Mouse (Mus musculus): Measurements from ENCODE around the gene Ndufs8. TPM values are rescaled to one million over a fixed set of nuclear protein-coding genes. Genes with fewer than 3 reads are reported as not detected.
"Not testable (repeated sequence)": the region's sequence is repeated elsewhere in the genome, so short reads cannot be mapped to it uniquely, and the experiment has no call there.

Gene Ndufs8
- 100 to 1,000 TPM; 141 to 148 TPM for total RNA-seq (2021)
- long read RNA-seq, experiment 1, transcript Ndufs8-205 (7 exons, 780 nt) = major isoform, 67 of 103 reads
- long read RNA-seq, experiment 1, transcript Ndufs8-201 (7 exons, 983 nt) = minor isoform, 19 of 103 reads
- long read RNA-seq, experiment 1, partial matches to known transcripts = 7 of 103 reads
- long read RNA-seq, experiment 1, other reads (novel, unspliced or antisense) = 6 of 103 reads
- long read RNA-seq, experiment 2, transcript Ndufs8-201 (7 exons, 983 nt) = minor isoform, 15 of 119 reads
- long read RNA-seq, experiment 2, transcript Ndufs8-205 (7 exons, 780 nt) = major isoform, 89 of 119 reads
- long read RNA-seq, experiment 2, partial matches to known transcripts = 8 of 119 reads
- long read RNA-seq, experiment 2, other reads (novel, unspliced or antisense) = 3 of 119 reads

DNA sequence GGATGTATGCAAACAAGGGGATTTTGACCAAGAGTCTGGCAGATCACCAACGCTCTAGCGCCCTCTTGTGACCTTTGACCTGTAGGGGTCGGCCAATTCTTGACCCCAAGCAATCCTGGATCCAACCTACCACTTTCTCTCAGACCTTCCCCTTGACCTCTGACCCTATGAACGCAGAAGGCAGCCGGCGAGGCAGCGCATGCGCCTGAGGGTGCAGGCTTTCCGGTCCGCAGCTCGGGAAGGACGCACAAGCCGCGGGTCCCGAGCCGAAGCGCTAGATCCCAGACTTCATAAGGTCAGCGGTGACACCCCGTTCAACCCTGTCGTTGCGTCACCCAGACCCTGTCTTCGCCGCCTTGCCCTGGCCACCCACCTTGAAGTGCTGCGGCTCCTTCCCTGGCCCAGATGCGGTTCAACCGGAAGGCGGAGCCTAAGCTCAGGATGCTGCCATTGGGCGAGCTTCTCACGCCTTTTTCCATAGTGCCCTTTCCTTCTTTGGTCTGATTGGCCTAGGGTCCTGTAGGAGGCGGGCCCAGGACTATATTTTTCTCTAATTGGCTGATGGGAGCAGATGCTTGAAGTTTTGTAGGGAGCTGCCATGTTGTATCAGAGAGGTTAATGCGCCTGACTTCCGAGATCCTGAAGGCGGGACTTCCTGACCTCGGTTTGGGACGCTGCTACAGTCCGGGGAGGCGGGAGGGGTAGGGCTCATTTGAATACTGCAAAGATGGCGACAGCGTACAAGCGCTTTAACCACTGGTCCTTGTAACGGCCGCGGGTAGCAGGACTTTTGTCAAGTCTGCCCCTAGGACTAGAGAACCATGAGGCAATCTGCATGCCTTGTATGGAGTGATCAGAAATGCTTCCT, at the start of gene Ndufs8:
Gene Ndufs8 (minus strand): TSS at position 438 of the 868 bp plus-strand sequence.
- DNase-seq (ENCODE audit: low spot score in 2 of 2) = peak; percentile 83 to 89

DNA sequence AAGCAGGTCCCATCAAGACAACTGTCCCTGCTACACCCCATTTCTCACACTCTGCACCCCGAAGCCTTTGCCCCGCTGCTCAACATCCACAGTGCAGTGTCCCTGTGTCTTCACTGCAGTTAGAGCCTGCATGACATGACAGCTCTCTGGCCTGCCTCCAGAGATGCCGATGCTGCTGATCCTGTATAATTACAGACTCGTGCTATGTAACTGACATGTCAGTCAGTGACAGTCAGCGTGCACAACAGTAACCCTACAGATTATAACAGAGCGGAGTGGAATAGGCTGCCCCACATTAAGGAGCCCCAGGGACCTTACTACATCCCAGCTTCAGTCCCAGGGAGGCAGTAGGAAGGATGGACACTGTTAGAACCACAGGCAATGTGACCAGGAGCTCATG, 49.2 kb upstream of the Ndufs8 start:
- DNase-seq (ENCODE audit: low spot score in 2 of 2) = not testable (repeated sequence)

DNA sequence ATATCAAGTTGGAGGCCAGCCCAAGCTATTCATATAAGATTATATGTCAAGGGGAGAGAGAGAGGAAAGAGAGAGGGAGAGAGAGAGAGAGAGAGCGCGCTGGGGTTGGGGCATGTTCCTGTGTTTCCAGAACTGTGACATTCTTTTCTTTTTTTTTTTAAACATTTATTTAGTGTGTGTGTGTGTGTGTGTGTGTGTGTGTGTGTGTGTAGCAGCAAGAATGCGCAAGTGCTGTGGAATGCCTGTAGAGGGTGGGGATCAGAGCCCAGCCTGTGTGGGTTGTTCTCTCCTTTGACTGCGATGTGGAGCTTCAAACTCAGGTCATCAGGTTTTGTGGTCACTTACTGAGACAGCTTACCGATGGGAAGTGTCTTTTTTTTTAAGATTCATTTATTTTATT, 47.6 kb upstream of the Ndufs8 start:
- no peak for DNase-seq (ENCODE audit: low spot score in 2 of 2)

DNA sequence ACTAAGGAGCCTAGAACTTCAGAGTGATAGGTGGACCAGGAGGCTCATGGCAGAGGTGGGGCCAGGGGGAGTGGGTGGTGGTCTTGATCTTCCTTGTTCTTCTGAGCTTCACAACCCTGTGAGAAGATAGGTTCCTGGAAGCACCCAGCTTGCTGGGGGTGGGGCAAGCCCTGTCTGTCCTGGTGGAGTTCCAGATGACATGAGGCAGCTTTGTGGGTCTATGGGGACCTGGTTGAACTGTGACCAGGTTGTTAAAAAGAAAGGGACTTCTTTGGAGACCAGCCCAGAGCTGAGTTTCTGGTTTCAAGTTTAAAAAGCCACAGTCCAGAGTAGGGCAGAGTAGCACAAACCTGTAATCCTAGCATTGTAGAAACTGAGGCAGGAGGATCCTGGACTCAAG, 46.5 kb upstream of the Ndufs8 start:
- no peak for DNase-seq (ENCODE audit: low spot score in 2 of 2)

DNA sequence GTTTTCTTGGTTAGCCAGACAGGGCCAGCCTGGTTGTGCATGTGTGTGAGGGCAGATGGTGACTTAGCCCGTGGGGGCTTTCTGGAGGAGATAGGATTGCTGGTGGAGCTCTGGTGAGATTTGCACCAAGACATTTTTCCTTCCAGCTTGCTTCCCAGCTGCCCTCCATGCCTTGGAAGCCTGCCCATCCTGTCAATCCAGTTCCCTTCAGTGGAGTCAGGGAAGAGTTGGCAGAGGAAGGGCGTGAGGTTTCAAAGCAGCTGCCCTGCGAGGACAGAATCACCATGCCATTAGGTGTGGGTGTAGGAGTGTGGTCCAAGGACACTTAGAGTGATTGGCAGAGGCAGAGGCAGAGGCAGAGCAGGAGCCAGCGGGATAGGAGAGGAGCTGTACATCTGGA, 45.9 kb upstream of the Ndufs8 start, which contains the start of gene Aldh3b3:
Gene Aldh3b3 (plus strand): TSS at position 176 of the 400 bp plus-strand sequence.
- DNase-seq (ENCODE audit: low spot score in 2 of 2) = no peak

DNA sequence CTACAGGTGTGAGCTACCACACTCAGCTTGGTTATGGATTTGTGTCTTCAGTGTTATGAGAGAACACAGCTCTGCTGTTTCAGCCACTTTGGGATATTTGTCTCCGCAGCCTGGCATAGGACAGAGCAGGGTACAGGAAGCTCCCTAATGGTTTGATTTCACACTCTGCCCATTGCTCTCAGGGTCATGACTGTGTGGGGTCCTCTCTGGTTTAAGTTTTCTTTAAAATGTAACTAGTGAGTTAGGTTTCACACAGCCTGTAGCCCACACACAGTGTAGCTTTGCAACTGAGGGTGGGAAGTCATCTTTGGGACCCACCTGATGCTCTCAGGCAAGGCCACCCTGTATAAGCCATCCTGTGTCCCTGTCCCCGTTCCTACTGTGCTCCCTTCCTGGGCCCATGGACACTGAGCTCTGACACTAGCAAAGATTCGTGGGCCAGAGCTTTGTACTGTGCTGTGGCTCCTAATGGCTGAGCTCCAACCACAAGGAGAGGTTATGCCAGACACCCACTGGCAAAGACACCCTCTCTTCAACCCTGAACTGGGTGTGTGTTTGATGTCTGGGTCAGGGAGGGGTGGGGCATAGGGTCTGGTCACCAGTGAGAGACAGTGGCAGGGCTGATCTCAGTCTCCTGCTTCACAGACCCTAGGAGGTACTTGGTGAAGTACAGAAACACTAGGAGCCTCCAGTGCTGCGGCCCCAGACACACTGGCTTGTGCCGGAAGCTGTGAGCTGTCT, 44.9 kb upstream of the Ndufs8 start:
- DNase-seq (ENCODE audit: low spot score in 2 of 2) = not testable (repeated sequence)

DNA sequence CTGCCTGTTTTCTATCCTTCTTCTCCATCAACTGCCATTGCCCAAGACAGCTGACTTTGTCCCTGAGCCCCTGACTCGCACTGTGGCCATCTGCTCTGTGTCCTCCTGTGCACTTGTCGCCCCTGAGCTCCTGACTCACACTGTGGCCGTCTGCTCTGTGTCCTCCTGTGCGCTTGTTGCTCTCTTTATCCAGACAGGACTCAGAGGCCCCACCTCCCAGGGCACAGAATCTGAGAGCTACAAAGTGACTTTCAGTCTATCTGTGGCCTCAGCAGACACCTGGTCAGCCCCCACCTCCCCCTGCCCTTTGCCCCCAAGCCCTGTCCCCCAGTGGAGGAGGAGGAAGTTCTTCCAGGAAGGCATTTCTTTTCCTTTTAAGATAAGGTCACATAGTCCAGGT, 43.2 kb upstream of the Ndufs8 start:
- DNase-seq (ENCODE audit: low spot score in 2 of 2) = no peak

DNA sequence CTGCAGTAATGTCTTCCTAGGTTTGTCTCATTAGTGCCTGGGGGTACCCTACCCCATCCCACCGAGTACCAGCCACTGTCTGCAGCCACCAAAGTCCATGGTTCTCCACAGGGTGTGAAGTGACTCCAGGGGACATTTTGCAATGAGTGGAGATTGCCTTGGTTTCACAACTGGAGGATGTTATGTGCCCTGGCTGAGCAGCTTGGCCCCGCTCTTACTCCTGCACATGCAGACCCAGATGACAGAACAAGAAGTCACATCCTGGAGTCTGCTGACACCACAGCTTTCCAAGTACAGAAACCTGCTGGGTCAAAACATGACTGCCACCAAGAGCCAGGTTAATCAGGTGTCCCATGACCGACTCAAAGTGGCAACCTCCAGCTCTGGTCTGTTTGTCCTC, 42.5 kb upstream of the Ndufs8 start:
- DNase-seq (ENCODE audit: low spot score in 2 of 2) = no peak

DNA sequence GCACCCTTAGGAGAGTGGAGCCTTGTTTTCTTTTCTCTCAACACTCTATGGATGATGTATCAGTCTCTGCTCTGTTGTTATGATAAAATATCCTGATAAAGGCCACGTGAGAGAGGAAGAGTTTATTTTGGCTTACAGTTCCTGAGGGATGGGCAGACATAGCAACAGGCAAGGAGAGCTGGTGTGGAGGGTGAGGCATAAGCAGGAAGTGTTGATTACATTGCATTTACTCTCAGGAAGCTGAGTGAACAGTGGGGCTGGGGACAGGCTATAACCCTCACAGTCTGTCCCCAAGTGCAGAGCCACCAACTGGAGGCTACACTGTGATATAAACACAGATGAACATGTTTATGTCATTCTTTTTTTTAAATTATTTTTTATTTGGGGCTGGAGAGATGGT, 39.5 kb upstream of the Ndufs8 start:
- no peak for DNase-seq (ENCODE audit: low spot score in 2 of 2)

DNA sequence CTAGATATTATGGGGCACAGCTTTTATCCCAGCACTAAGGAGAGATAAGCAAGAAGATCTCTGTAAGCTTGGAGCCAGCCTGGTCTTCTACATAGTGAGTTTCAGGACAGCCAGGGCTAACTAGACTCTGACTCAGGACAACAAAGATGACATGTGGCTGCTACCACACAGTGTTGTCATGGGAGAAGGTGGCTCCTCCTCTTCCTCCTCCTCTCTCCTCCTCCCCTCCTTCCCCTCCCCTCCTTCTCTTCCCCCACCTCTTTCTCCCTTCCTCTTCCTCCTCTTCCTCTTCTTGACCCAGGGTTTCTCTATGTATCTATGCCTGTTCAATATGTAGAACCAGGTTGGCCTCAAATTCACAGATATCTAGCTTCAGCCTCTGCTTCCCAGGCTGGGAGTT, 38.9 kb upstream of the Ndufs8 start:
- no peak for DNase-seq (ENCODE audit: low spot score in 2 of 2)

DNA sequence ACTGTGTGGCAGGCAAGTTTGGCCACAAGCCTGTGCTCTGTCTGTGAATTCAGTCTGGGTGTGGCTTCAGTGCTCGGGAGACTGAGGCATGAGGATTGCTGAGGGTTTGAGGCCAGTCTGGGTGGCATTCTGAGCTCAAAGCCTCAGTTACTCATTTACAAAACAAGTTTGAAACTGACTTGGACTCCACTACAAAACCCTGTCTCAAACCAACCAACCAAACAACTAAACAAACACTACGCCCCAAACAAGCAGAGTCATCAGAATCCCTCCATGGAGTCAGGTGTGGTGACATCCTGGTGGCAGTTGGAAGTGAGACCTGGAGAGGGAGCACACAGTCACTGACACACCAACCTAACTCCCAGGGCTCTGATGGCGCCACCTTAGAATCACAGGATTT, 37.8 kb upstream of the Ndufs8 start:
- no peak for DNase-seq (ENCODE audit: low spot score in 2 of 2)

DNA sequence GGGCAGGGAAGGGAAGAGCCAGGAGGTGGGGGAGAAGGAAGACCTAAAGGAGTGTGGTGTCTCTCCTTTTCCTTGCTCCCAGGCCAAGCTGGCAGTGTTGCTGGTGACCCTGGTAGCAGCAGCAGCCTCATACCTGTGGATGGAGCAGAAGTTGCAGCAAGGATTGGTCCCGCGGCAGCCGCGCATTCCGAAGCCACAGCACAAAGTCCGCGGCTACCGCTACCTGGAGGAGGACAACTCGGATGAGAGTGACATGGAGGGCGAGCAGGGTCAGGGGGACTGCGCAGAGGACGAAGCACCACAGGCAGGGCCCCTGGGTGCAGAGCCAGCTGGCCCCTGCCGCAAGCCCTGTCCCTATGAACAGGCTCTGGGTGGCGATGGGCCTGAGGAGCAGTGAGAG, 36.0 kb upstream of the Ndufs8 start:
- no peak for DNase-seq (ENCODE audit: low spot score in 2 of 2)

DNA sequence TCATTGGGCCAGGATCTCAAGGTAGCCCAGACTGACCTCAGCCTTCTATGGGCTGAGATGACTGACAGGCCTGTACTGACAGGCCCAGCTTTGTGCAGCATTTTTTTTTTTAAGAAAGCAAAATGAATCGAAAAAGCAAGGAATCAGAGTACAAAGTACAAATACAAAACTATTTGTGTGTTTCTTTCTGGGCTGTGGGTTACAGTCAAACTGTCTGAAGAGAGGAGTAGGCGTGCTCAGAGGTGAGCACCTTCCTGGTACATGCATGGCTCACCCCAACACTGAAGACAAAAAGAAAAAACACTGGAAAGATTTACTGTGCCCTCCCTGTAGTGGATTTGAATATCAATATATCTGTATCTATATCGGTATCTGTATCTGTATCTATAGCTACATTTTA, 35.2 kb upstream of the Ndufs8 start:
- no peak for DNase-seq (ENCODE audit: low spot score in 2 of 2)

DNA sequence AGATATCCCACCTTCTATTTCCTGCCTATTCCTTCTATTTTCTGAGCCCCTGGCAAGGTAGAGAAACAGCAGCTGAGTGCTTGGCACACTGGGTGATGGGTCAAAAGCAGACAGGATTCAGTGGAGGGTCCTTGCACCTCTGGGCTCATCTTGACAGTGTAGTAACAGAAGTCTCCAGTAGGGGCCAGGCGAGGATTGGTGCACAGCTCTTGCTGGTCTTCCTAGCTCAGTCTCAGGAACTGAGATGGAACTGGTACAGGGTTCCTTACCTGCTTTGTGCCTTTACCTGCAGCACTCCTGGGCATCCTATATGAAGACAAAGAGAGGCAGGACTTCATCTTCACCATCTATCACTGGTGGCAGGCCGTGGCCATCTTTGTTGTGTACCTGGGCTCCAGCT, 34.1 kb upstream of the Ndufs8 start:
- DNase-seq (ENCODE audit: low spot score in 2 of 2) = peak; percentile 70 to 81

DNA sequence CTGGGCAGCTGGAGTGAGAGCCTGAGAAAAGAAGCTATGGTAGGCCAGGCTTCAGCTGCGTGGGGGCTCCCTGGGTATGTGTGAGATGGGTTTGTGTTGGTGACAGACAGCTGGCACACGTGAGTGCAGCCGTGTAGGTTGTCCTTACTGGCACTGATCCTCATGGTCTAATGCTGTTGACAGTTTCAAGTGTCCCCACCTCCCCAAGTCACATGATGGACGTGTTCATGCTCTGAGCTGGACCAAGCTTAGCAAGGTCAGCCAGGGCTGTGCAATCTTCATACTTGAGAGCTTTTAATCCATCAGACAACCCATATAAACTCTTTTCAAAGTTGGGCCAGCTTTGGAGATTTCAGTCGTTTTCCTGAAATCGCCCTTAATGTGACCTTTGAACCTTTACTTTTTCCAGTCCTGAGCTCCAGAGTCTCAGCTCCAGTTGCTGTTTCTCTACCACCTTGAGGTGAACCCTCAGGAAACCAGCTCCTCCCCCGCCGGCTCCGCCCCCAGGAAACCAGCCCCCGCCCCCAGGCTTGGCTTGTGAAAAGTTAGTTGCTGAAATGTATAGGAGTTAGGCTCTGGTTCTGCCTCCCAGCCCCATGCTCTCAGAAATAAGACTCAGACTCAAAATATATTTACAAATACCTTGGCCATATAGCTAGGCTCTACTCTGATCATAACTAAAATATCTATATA, 33.4 kb upstream of the Ndufs8 start:
- no peak for DNase-seq (ENCODE audit: low spot score in 2 of 2)

DNA sequence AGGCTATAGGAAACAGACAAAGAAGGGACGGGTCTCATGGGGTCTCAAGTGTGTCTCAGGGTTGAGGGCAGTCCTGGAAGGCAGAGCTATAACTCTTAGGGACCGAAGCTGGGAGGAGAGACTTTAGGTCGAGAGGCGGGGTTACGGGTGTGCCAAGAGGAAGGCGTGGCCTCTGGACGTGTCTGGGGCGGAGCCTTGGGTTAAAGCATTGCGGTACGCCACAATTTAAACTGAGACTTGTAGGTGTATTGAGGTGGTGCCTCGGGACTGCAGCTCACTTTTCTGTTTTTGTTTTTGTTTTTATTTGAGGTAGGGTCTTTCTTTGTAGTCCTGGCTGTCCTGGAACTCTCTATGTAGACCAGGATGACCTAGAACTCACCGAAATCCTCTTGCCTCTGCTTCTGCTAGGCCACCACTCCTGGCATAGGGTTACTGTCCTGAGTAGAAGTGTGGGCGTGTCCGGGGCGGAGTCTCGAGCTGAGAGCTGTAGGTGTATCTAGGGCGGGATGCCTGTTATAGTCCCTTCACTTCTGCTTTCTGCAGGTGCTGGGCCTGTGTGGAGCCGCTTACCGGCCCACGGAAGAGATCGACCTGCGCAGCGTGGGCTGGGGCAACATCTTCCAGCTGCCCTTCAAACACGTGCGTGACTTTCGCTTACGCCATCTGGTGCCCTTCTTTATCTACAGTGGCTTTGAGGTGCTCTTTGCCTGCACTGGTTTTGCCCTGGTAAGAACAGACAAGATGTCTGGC, 30.6 kb upstream of the Ndufs8 start:
- no peak for DNase-seq (ENCODE audit: low spot score in 2 of 2)

DNA sequence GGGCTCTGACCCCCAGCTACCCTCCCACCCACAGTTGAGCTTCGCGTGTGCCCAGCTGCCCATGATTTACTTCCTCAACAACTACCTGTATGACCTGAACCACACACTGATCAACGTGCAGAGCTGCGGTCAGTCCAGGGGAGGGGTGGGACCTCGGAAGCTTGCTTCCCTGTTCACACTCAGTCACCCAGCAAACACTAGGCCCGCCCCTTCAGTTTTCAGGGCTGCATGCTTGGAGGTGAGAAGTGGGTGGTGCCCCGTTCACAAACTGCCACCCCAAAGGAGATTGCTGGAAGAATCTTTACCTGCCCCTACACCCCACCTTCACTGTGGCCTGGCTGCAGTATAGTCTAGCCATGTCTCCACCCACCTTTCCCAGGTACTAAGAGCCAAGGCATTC, 29.7 kb upstream of the Ndufs8 start:
- no peak for DNase-seq (ENCODE audit: low spot score in 2 of 2)

DNA sequence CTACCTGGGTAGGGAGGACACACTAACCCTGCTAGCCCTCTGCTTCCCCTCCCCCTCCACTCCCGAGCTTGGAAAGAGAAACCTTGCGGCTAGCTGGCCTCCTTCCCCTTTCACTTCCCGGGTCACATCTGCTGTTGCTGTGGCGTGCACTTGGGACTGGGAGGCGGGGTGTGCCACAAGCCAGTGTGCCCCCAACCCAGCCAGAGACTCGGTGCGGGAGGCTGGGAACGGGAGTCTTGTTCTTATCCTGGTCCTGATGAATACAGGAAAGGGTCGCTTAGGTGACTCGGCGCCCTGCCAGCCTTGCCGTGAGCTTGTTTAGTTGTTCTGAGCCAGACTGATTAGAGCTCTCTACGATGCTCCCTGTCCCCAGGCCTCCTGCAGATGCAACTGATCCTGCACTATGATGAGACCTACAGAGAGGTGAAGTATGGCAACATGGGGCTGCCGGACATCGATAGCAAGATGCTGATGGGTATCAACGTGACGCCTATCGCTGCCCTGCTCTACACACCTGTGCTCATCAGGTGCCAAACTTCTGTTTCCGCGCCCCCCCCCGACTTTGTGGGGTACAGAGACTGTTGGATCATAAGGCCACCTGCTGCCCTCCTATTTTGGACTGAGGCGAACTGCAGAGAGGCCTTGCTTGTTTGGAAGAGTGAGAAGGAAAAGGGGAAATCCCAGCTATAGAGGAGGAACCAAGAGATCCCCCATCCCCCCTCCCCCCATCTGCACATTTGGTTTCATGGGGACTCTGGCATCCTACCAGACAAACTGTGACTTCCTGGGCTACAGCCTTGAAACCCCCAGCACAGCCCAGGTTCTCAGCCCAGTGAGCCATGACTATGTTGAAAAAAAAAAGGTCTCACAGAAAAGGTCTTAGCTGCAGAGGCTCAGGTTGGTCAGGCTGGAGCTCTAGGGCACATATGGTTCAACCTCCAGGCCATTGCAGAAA, 23.6 kb upstream of the Ndufs8 start:
- DNase-seq (ENCODE audit: low spot score in 2 of 2) = no peak
